Mouse (Mus musculus) forebrain, embryonic 11.5 days (tissue): ENCODE measurements at regions not wholly inside any gene's neighbourhood (a gene's known extent, or its start where the extent isn't known, plus 50 kb on each side); places are given as distances from the start of the nearest gene placed in this dataset.
A peak's percentile ranks its signal among the peaks of the same experiment; 100 is the strongest.

Source experiments
- ATAC-seq: fragments of 200-750 bp; cut with Nextera tagmentation; replicated peaks from 2 replicates; pipeline ENCODE4 v1.8.0; 2017; ENCODE audit warnings: moderate TSS enrichment; ENCODE audit not compliant: low FRiP score
- DNase-seq: peaks from one replicate; pipeline ENCODE4 v3.0.0-alpha.2; 2017; ENCODE audit warnings: low spot score
- H3K27ac ChIP-seq: fragments of 300-500 bp; sonication (generic); 2 replicates; pipeline ENCODE4 v1.5.1; 2014; ENCODE audit warnings: low read depth, low read length
- H3K27me3 ChIP-seq: fragments of 300-500 bp; sonication (generic); 2 replicates; pipeline ENCODE4 v1.6.1; 2014; ENCODE audit warnings: mild to moderate bottlenecking, low read length, mixed read lengths; ENCODE audit not compliant: control insufficient read depth, insufficient read depth
- H3K36me3 ChIP-seq: fragments of 300-500 bp; sonication (generic); 2 replicates; pipeline ENCODE4 v1.6.1; 2014; ENCODE audit warnings: mild to moderate bottlenecking, low read length, moderate library complexity, mixed read lengths; ENCODE audit not compliant: control insufficient read depth, insufficient read depth
- H3K4me1 ChIP-seq: fragments of 300-500 bp; sonication (generic); replicated peaks from 2 replicates; pipeline ENCODE4 v1.6.1; 2014; ENCODE audit warnings: low read length, mixed read lengths; ENCODE audit not compliant: control insufficient read depth, insufficient read depth
- H3K4me2 ChIP-seq: fragments of 300-500 bp; sonication (generic); 2 replicates; pipeline ENCODE4 v1.6.1; 2014; ENCODE audit warnings: low read depth, mild to moderate bottlenecking, low read length, moderate library complexity, mixed read lengths; ENCODE audit not compliant: severe bottlenecking
- H3K4me3 ChIP-seq: fragments of 300-500 bp; sonication (generic); 2 replicates; pipeline ENCODE4 v1.5.1; 2014; ENCODE audit warnings: low read depth, low read length
- H3K9ac ChIP-seq: fragments of 300-500 bp; sonication (generic); 2 replicates; pipeline ENCODE4 v1.6.1; 2014; ENCODE audit warnings: low read length
- H3K9me3 ChIP-seq: fragments of 300-500 bp; sonication (generic); 2 replicates; pipeline ENCODE4 v1.6.1; 2016; ENCODE audit warnings: low read length, mixed read lengths; ENCODE audit not compliant: control insufficient read depth
- WGBS: fragments of 180-500 bp; shearing (Covaris S2); extraction: QIAGEN DNeasy Blood & Tissue Kit; methylation state at CpG from one replicate; pipeline ENCODE4 v1.1.7; 2014; 5-methylcytosine and 5-hydroxymethylcytosine counted together

DNA sequence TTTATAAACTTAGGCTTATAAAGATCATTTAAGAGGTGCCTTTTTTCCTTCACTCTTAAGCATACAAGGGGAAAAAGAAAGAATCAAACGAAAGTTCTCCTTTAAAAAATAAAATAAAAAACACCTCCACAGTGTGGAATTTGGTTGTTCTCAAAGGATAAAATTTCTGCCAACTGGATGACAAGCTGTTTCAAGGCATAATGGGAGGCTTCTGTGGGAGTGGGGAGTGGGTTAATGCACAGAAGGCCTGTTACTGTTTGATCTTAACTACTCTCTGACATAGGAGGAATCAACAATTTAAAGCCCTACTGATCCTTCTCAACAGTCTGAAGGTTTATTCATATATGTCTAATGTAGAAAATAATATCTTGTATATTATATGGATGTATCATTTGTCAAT is 99.2 kb upstream of the Usp25 start:
- no peaks in the 10 kb centered on the region for H3K4me1 ChIP-seq
- ATAC-seq: no peak
- H3K4me3 ChIP-seq: no peak overlapping the region
- no peak overlapping the region for H3K4me2 ChIP-seq
- H3K36me3 ChIP-seq: no peaks in the 10 kb centered on the region
- WGBS: 64% methylated on average over 1 of the region's 1 CpGs
- H3K27ac ChIP-seq: no peak overlapping the region
- no peaks in the 10 kb centered on the region for H3K27me3 ChIP-seq
- no peak overlapping the region for H3K9ac ChIP-seq
- H3K9me3 ChIP-seq: no peaks in the 10 kb centered on the region
- no peak for DNase-seq

GRCm38 (mm10) chr16:76905205-76905996 is 108.1 kb upstream of the Usp25 start:
- DNase-seq: no peak
- no peak overlapping the region for H3K27ac ChIP-seq
- H3K4me3 ChIP-seq: no peak overlapping the region
- 91% methylated on average over 11 of the region's 11 CpGs for WGBS
- no peaks in the 10 kb centered on the region for H3K4me1 ChIP-seq
- no peaks in the 10 kb centered on the region for H3K27me3 ChIP-seq
- no peak overlapping the region for H3K4me2 ChIP-seq
- no peak overlapping the region for H3K9ac ChIP-seq
- no peaks in the 10 kb centered on the region for H3K9me3 ChIP-seq
- ATAC-seq: no peak
- H3K36me3 ChIP-seq: no peaks in the 10 kb centered on the region

GRCm38 (mm10) chr16:76899083-76899482 is 114.4 kb upstream of the Usp25 start:
- Histone ChIP-seq H3K27ac (no peak overlapping the region), H3K9ac (no peak overlapping the region), H3K4me1 (no peaks in the 10 kb centered on the region), H3K4me2 (no peak overlapping the region), H3K4me3 (no peak overlapping the region), H3K36me3 (no peaks in the 10 kb centered on the region), H3K27me3 (no peaks in the 10 kb centered on the region), H3K9me3 (no peaks in the 10 kb centered on the region)
- ATAC-seq (no peak), DNase-seq (no peak)
- 24% methylated on average over 7 of the region's 7 CpGs for WGBS

DNA sequence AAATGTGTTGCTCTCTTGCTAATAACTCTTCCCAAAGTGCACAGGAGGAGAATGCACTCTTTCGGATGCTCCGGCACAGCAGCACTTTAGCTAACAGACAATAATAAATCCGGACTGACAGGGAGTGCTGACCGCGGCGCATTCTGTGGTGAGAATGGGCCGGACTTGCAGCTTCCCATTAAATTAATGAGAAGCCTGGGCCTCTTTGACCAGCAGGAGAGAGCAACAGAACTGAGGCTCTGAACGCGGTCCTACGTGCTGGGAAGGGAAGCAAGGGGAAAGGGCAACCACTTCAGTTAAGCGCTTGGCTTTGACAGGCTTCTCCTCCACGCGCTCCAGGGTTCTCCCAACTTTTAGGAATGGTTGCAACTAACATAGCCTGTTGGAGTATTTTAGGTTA is 117.2 kb upstream of the Usp25 start:
- 20% methylated on average over 13 of the region's 13 CpGs for WGBS
- no peaks in the 10 kb centered on the region for H3K36me3 ChIP-seq
- DNase-seq (peak; percentile 55), ATAC-seq (peak; percentile 45; the same call in 1 of the 2 replicates)
- no peak overlapping the region for H3K9ac ChIP-seq
- no peaks in the 10 kb centered on the region for H3K27me3 ChIP-seq
- peak overlapping the region; percentile 31 for H3K4me2 ChIP-seq
- no peak overlapping the region for H3K27ac ChIP-seq
- no peak overlapping the region for H3K4me3 ChIP-seq
- H3K4me1 ChIP-seq: no peaks in the 10 kb centered on the region
- no peaks in the 10 kb centered on the region for H3K9me3 ChIP-seq

- WGBS: 39% methylated on average over 5 of the region's 5 CpGs
- H3K4me3 ChIP-seq: no peak overlapping the region
- H3K9ac ChIP-seq: no peak overlapping the region
- no peaks in the 10 kb centered on the region for H3K27me3 ChIP-seq
- H3K9me3 ChIP-seq: no peaks in the 10 kb centered on the region
- H3K4me2 ChIP-seq: no peak overlapping the region
- no peaks in the 10 kb centered on the region for H3K4me1 ChIP-seq
- ATAC-seq (no peak), DNase-seq (no peak)
- H3K27ac ChIP-seq: no peak overlapping the region
- no peaks in the 10 kb centered on the region for H3K36me3 ChIP-seq
Measured at GRCm38 (mm10) chr16:76895781-76896180, 117.7 kb upstream of the Usp25 start.

GRCm38 (mm10) chr16:76878576-76878975 is 134.9 kb upstream of the Usp25 start:
- Histone ChIP-seq H3K27me3 (no peaks in the 10 kb centered on the region), H3K36me3 (no peaks in the 10 kb centered on the region), H3K27ac (no peak overlapping the region), H3K4me1 (no peaks in the 10 kb centered on the region), H3K4me2 (no peak overlapping the region), H3K9me3 (no peaks in the 10 kb centered on the region), H3K9ac (no peak overlapping the region), H3K4me3 (no peak overlapping the region)
- no peak for DNase-seq
- WGBS: 84% methylated on average over 2 of the region's 2 CpGs
- no peak for ATAC-seq

GRCm38 (mm10) chr16:76875397-76876018 is 138.0 kb upstream of the Usp25 start:
- Histone ChIP-seq H3K4me3 (no peak overlapping the region), H3K9me3 (no peaks in the 10 kb centered on the region), H3K4me2 (no peak overlapping the region), H3K27me3 (no peaks in the 10 kb centered on the region), H3K9ac (no peak overlapping the region), H3K36me3 (no peaks in the 10 kb centered on the region), H3K4me1 (no peaks in the 10 kb centered on the region), H3K27ac (no peak overlapping the region)
- ATAC-seq: no peak
- 93% methylated on average over 3 of the region's 3 CpGs for WGBS
- DNase-seq: no peak

- H3K4me1 ChIP-seq: no peaks in the 10 kb centered on the region
- 80% methylated on average over 4 of the region's 4 CpGs for WGBS
- DNase-seq: no peak
- no peaks in the 10 kb centered on the region for H3K27me3 ChIP-seq
- H3K27ac ChIP-seq: no peak overlapping the region
- no peak overlapping the region for H3K4me3 ChIP-seq
- H3K36me3 ChIP-seq: no peaks in the 10 kb centered on the region
- no peaks in the 10 kb centered on the region for H3K9me3 ChIP-seq
- H3K4me2 ChIP-seq: no peak overlapping the region
- ATAC-seq: no peak
- H3K9ac ChIP-seq: no peak overlapping the region
Measured at GRCm38 (mm10) chr16:76866465-76866802, 147.1 kb upstream of the Usp25 start.
